In the genomic region with DNA sequence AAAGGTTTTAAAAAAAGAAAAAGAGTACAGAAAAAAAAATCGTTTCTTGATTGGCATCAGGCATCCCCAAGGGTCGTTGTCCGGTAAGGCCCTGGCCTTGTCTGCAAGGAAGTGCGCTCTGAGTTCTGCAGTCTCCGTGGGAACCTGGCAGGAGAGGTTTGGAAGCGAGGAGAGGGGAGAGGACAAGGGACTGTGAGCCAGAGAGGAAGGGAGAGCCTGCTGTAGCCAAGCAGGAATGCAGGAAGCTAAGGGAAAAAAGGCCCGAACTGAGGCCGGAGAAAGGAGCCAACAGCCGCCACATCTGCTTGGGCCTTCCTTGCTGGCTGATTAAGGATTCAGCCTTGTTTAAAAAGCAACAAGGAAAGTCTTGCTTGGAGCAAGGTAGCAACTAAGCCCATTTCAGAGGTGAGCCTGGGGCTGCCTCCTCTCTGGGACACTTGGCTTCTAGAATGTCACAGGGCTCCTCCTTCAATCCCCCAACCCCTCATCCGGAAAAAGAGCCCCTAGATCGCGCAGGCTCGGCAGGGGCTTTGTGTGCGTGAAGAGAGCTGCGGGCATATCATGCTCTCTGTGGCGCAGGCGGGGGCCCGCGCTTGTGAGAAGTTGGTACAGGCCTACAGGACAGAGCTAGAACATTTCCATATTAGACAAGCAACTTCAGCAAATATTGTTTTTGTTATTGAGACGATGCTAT, we compare ENCODE assay signal across 8 mouse cellular contexts. TPM values are rescaled to one million over a fixed set of nuclear protein-coding genes. Genes with fewer than 3 reads are reported as not detected.
DNase-seq lines count a peak whose midpoint lies in the region; ATAC-seq lines count a peak whose summit lies in the region.

No protein-coding gene starts in this region.

- no peaks in the 10 kb centered on the region for H3K27me3 ChIP-seq in forebrain, embryonic 12.5 days
- no peaks in the 10 kb centered on the region for H3K27me3 ChIP-seq in forebrain, embryonic 16.5 days (replicated peaks; ENCODE audit: control insufficient read depth, insufficient read depth, low read length)
- H3K27me3 ChIP-seq in embryonic facial prominence, embryonic 10.5 days (replicated peaks; ENCODE audit: low read depth, poor library complexity, severe bottlenecking): no peaks in the 10 kb centered on the region

- no peaks in the 10 kb centered on the region for H3K9me3 ChIP-seq in forebrain, embryonic 12.5 days
- H3K9me3 ChIP-seq in forebrain, embryonic 16.5 days (ENCODE audit: control insufficient read depth, low read length): no peaks in the 10 kb centered on the region
- 0 out of 2 replicates have a peak, but pooled peaks cover 4% of the 10 kb centered on the region for H3K9me3 ChIP-seq in embryonic facial prominence, embryonic 10.5 days

- DNase-seq in embryonic facial prominence, embryonic 10.5 days (ENCODE audit: low spot score): peak; percentile 54
- DNase-seq in heart, postnatal 10 days: peak; percentile 66 to 69
- peak; percentile 25 to 54 for DNase-seq in lung, postnatal 4 days
- DNase-seq in MN1 (ENCODE audit: low spot score): no peak
- no peak for DNase-seq in adrenal gland, postnatal 36 days
- DNase-seq in left cerebral cortex, postnatal 14 days (ENCODE audit: low spot score in 2 of 2): no peak

- H3K4me2 ChIP-seq in forebrain, embryonic 12.5 days: no peak overlapping the region
- H3K4me2 ChIP-seq in forebrain, embryonic 16.5 days (ENCODE audit: low read length): no peak overlapping the region

- ATAC-seq in forebrain, embryonic 12.5 days (ENCODE audit: low FRiP score): no peak
- ATAC-seq in forebrain, embryonic 16.5 days: no peak

- intact Hi-C loops in heart, postnatal 10 days (cut with DNase I): loop anchor here (5.0 kb wide), 1 partner anchor 188 kb away; no protein-coding TSS in a partner anchor
- intact Hi-C loops in left cerebral cortex, postnatal 14 days (cut with DNase I): loop anchor here (5.0 kb wide), 2 partner anchors 78 to 138 kb away; partner anchors contain the start of genes Gjd3 and Igfbp4

- peak overlapping the region; percentile 67; the same call in 1 of the 2 replicates for H3K27ac ChIP-seq in forebrain, embryonic 12.5 days
- no peak overlapping the region for H3K27ac ChIP-seq in forebrain, embryonic 16.5 days (ENCODE audit: low read length)
- H3K27ac ChIP-seq in embryonic facial prominence, embryonic 10.5 days (replicated peaks): peak overlapping the region; percentile 86

- no peaks in the 10 kb centered on the region for H3K36me3 ChIP-seq in forebrain, embryonic 12.5 days (replicated peaks)
- H3K36me3 ChIP-seq in forebrain, embryonic 16.5 days (ENCODE audit: control insufficient read depth, insufficient read depth): no peaks in the 10 kb centered on the region
- H3K36me3 ChIP-seq in embryonic facial prominence, embryonic 10.5 days (replicated peaks): no peaks in the 10 kb centered on the region

- 44% methylated on average over 20 of the region's 20 CpGs for WGBS in forebrain, embryonic 12.5 days
- 44% methylated on average over 20 of the region's 20 CpGs for WGBS in forebrain, embryonic 16.5 days
- WGBS in embryonic facial prominence, embryonic 10.5 days: 42% methylated on average over 20 of the region's 20 CpGs

- H3K4me1 ChIP-seq in forebrain, embryonic 12.5 days: peaks cover 21% of the 10 kb centered on the region
- H3K4me1 ChIP-seq in forebrain, embryonic 16.5 days (replicated peaks; ENCODE audit: control insufficient read depth, insufficient read depth, low read length): peaks cover 4% of the 10 kb centered on the region
- peaks cover 62% of the 10 kb centered on the region for H3K4me1 ChIP-seq in embryonic facial prominence, embryonic 10.5 days

- no peak overlapping the region for H3K4me3 ChIP-seq in forebrain, embryonic 12.5 days (replicated peaks)
- H3K4me3 ChIP-seq in forebrain, embryonic 16.5 days (replicated peaks; ENCODE audit: low read length): no peak overlapping the region
- H3K4me3 ChIP-seq in embryonic facial prominence, embryonic 10.5 days: peak overlapping the region; percentile 26; the same call in 1 of the 2 replicates

- H3K9ac ChIP-seq in forebrain, embryonic 12.5 days: no peak overlapping the region
- H3K9ac ChIP-seq in forebrain, embryonic 16.5 days (replicated peaks; ENCODE audit: low read depth, low read length): no peak overlapping the region

RNA-seq across cellular contexts. Expression of gene Tns4, which starts 31.6 kb away (rescaled TPM):
- 0.04 and 0.29 TPM in 2 replicates for polyA plus RNA-seq in forebrain, embryonic 12.5 days (2016; fragmentation: Nextera tagmentation; extraction: Ambion mirVana)
- polyA plus RNA-seq in forebrain, embryonic 16.5 days (2015; fragmentation: Nextera tagmentation; extraction: Ambion mirVana): not detected in 2 replicates
- polyA plus RNA-seq in embryonic facial prominence, embryonic 10.5 days (2016; fragmentation: Nextera tagmentation; extraction: Ambion mirVana): 0.96 and 1.0 TPM in 2 replicates
- total RNA-seq in heart, postnatal 10 days (2021): under 1 TPM; 0.12 TPM
- under 1 TPM; 0.13 to 0.20 TPM for total RNA-seq in adrenal gland, postnatal 36 days (2021)
- total RNA-seq in left cerebral cortex, postnatal 14 days (2021): under 1 TPM; 0.33 to 0.34 TPM

RNA-seq across cellular contexts. Expression of gene Ccr7, which starts 34.2 kb away (rescaled TPM):
- polyA plus RNA-seq in forebrain, embryonic 12.5 days (2016; fragmentation: Nextera tagmentation; extraction: Ambion mirVana): 0.19 TPM in 1 of 2 replicates, not detected in the other
- polyA plus RNA-seq in forebrain, embryonic 16.5 days (2015; fragmentation: Nextera tagmentation; extraction: Ambion mirVana): 0.16 TPM in 1 of 2 replicates, not detected in the other
- polyA plus RNA-seq in embryonic facial prominence, embryonic 10.5 days (2016; fragmentation: Nextera tagmentation; extraction: Ambion mirVana): 0.50 and 0.78 TPM in 2 replicates
- under 1 TPM; 0.42 to 0.62 TPM for total RNA-seq in heart, postnatal 10 days (2021)
- under 1 TPM in 1 of 2 experiments, not detected in 1; 0.20 TPM for total RNA-seq in adrenal gland, postnatal 36 days (2021)
- not detected for total RNA-seq in left cerebral cortex, postnatal 14 days (2021)

Comparison
In these comparisons a context has a peak if more than half of its experiments do, and no peak if none do; other contexts are left out.
1. DNase-seq: peak in embryonic facial prominence, embryonic 10.5 days (single experiment), heart, postnatal 10 days (2 of 2) and lung, postnatal 4 days (2 of 2); none in MN1 (single experiment), adrenal gland, postnatal 36 days (0 of 2) and left cerebral cortex, postnatal 14 days (0 of 2).